Mouse (Mus musculus): ENCODE results near the gene Rbm39. TPM values are rescaled to one million over a fixed set of nuclear protein-coding genes. Genes with fewer than 3 reads are reported as not detected.

The Rbm39 gene
- polyA plus RNA-seq, 1 experiment from 2014 or later: 723 TPM

GRCm38 (mm10) chr2:156201486-156201885 is 21.4 kb upstream of the Rbm39 start:
- Histone ChIP-seq H3K27ac (replicated peaks; ENCODE audit: low read depth, low read length) (no peak overlapping the region), H3K4me2 (ENCODE audit: low read depth, severe bottlenecking) (no peak overlapping the region), H3K36me3 (ENCODE audit: control insufficient read depth, insufficient read depth, low read length) (peaks cover 8% of the 10 kb centered on the region), H3K4me3 (ENCODE audit: low read depth, low read length) (no peak overlapping the region), H3K27me3 (ENCODE audit: control insufficient read depth, insufficient read depth, low read length) (no peaks in the 10 kb centered on the region), H3K4me1 (ENCODE audit: control insufficient read depth, insufficient read depth, low read length) (peaks cover 15% of the 10 kb centered on the region), H3K9ac (ENCODE audit: low read length) (no peak overlapping the region), H3K9me3 (ENCODE audit: control insufficient read depth, low read length) (no peaks in the 10 kb centered on the region)
- DNase-seq (ENCODE audit: low spot score) (no peak), ATAC-seq (ENCODE audit: insufficient number of reproducible peaks, low FRiP score, low TSS enrichment, low read depth) (no peak)
- WGBS: 90% methylated on average over 4 of the region's 4 CpGs

GRCm38 (mm10) chr2:156199944-156200343 is 19.9 kb upstream of the Rbm39 start:
- Histone ChIP-seq H3K9me3 (ENCODE audit: control insufficient read depth, low read length) (no peaks in the 10 kb centered on the region), H3K4me2 (ENCODE audit: low read depth, severe bottlenecking) (no peak overlapping the region), H3K4me1 (ENCODE audit: control insufficient read depth, insufficient read depth, low read length) (peaks cover 15% of the 10 kb centered on the region), H3K4me3 (ENCODE audit: low read depth, low read length) (no peak overlapping the region), H3K9ac (ENCODE audit: low read length) (no peak overlapping the region), H3K27ac (replicated peaks; ENCODE audit: low read depth, low read length) (no peak overlapping the region), H3K36me3 (ENCODE audit: control insufficient read depth, insufficient read depth, low read length) (peaks cover 8% of the 10 kb centered on the region), H3K27me3 (ENCODE audit: control insufficient read depth, insufficient read depth, low read length) (no peaks in the 10 kb centered on the region)
- DNase-seq (ENCODE audit: low spot score): peak; percentile 33
- no peak for ATAC-seq (ENCODE audit: insufficient number of reproducible peaks, low FRiP score, low TSS enrichment, low read depth)
- 42% methylated on average over 3 of the region's 3 CpGs for WGBS

DNA sequence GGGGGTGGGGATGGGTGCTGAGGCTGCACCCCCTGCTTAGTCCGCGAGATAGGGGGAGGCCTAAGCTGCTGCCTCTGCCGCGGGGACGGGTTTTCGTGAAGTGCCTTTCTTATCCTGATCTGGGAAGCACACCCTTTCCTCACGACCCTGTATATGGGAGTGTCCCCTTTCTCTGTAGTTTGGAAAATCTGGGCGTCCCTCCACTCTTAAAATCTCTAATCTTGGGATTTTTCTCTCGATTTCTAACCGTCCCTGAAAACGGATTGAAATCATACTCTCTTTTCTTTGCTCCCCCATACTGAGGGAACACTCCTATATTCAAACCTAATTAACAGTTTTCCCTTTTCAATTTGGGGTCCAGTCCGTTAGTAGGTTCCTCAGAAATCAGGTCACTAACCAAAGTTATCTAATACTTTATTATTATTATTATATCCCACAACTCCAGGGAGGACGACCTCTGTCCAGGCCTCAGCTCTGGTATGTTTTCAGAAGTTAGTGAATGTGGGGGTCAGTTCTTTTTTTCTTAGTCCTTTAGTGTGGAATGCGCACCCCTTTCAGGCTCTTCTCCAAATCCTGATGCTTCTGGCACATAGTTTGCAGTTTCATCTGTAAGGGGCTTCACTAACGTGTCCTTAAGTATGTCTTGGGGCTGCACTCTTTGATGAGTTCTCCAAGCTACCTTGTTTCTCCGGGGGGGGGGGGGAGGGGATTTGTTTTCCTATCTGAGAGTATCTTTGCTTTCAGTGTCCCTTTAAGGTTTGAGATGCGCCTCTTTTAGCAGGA is 17.3 kb upstream of the Rbm39 start:
- 6% methylated on average over 17 of the region's 17 CpGs for WGBS

DNA sequence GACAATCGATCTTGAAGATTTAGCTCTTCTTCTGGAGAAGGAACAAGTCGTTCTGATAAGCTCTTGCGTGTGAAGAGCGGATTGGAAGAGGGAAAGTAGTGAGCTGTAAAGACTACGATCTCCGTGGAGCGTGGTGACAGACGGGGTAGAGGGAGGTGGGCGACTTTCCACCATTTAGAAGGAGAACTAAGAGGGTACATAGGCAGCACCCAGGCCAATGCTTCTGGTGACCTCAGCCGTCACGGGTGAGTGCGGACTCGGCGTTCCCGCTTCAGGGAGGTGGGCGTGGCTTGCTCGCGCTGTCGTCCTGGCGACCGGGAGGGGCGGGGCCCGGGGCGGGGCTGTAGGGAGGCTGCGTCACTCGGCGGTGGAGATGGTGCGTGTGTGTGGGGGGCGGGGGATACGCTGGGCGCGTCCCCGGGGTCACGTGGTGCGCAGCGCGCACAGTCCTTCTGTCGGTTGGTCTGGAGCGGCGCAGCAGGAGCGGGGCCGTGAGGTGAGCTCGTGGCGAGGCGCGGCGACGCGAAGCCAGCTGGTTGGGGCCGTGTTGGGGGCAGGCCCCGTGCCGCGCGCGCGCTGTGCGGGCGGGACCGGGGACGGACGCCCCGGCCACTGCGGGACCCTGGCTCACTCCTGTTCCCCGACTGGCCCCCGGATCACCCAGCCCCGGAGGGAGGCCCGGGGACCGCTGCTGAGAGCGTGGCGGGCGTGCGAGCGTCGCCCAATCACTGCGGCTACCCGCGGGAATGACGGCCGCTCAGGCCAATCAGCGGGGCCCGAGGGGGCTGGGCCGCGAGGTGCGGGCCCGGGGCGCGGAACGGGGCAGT is 16.5 kb upstream of the Rbm39 start, which contains the start of gene Phf20:
TSS of gene Phf20 (plus strand) at position 165 of the 827 bp plus-strand sequence.
- H3K4me2 ChIP-seq (ENCODE audit: low read depth, severe bottlenecking): peak within 1 kb of the TSS; percentile 75
- under 1% methylated on average over 78 of the region's 88 CpGs for WGBS
- H3K27ac ChIP-seq (replicated peaks; ENCODE audit: low read depth, low read length): peak within 1 kb of the TSS; percentile 83
- peaks cover 15% of the 10 kb centered on the region for H3K4me1 ChIP-seq (ENCODE audit: control insufficient read depth, insufficient read depth, low read length)
- ATAC-seq (ENCODE audit: insufficient number of reproducible peaks, low FRiP score, low TSS enrichment, low read depth) (peak; percentile 97), DNase-seq (ENCODE audit: low spot score) (peak; percentile 99)
- H3K4me3 ChIP-seq (ENCODE audit: low read depth, low read length): peak within 1 kb of the TSS; percentile 71
- H3K9ac ChIP-seq (ENCODE audit: low read length): peak within 1 kb of the TSS; percentile 88
- no peaks in the 10 kb centered on the region for H3K27me3 ChIP-seq (ENCODE audit: control insufficient read depth, insufficient read depth, low read length)
- peaks cover under 1% of the 10 kb centered on the region; the same call in 1 of the 2 replicates for H3K36me3 ChIP-seq (ENCODE audit: control insufficient read depth, insufficient read depth, low read length)
- H3K9me3 ChIP-seq (ENCODE audit: control insufficient read depth, low read length): no peaks in the 10 kb centered on the region

More for the DNA sequence above, 17.3 kb upstream of the Rbm39 start:
- H3K4me1 ChIP-seq (ENCODE audit: control insufficient read depth, insufficient read depth, low read length): peaks cover 15% of the 10 kb centered on the region
- H3K9ac ChIP-seq (ENCODE audit: low read length): peak overlapping the region; percentile 88
- H3K27me3 ChIP-seq (ENCODE audit: control insufficient read depth, insufficient read depth, low read length): no peaks in the 10 kb centered on the region
- peak overlapping the region; percentile 71 for H3K4me3 ChIP-seq (ENCODE audit: low read depth, low read length)
- H3K27ac ChIP-seq (replicated peaks; ENCODE audit: low read depth, low read length): peak overlapping the region; percentile 83
- H3K36me3 ChIP-seq (ENCODE audit: control insufficient read depth, insufficient read depth, low read length): peaks cover 2% of the 10 kb centered on the region; the same call in 1 of the 2 replicates
- DNase-seq (ENCODE audit: low spot score) (no peak), ATAC-seq (ENCODE audit: insufficient number of reproducible peaks, low FRiP score, low TSS enrichment, low read depth) (no peak; the same call in 1 of the 2 replicates)
- H3K9me3 ChIP-seq (ENCODE audit: control insufficient read depth, low read length): no peaks in the 10 kb centered on the region
- H3K4me2 ChIP-seq (ENCODE audit: low read depth, severe bottlenecking): peak overlapping the region; percentile 75

DNA sequence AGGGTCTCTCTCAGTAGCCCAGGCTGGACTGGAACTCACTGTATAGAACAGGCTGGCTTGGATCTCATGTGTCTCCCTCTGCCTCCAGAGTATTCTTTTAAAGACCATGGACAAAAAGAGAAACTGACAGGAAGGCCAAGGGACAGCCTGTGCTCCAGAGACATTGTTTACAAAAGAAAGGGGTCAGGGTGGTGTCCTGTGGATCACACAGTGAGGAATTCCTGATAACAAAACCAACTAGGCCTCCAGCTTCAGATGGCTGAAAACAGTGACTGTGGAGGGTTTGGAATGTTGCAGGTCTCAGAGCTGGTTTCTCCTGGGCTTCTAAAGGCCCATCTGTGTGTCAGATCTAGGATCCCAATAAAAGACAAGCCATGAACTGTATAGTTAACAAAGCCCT is 14.5 kb upstream of the Rbm39 start:
- H3K9me3 ChIP-seq (ENCODE audit: control insufficient read depth, low read length): no peaks in the 10 kb centered on the region
- no peak for DNase-seq (ENCODE audit: low spot score)
- no peak overlapping the region for H3K4me2 ChIP-seq (ENCODE audit: low read depth, severe bottlenecking)
- H3K4me1 ChIP-seq (ENCODE audit: control insufficient read depth, insufficient read depth, low read length): peaks cover 12% of the 10 kb centered on the region
- no peak for ATAC-seq (ENCODE audit: insufficient number of reproducible peaks, low FRiP score, low TSS enrichment, low read depth)
- no peak overlapping the region for H3K9ac ChIP-seq (ENCODE audit: low read length)
- H3K27ac ChIP-seq (replicated peaks; ENCODE audit: low read depth, low read length): no peak overlapping the region
- no peaks in the 10 kb centered on the region for H3K36me3 ChIP-seq (ENCODE audit: control insufficient read depth, insufficient read depth, low read length)
- no peaks in the 10 kb centered on the region for H3K27me3 ChIP-seq (ENCODE audit: control insufficient read depth, insufficient read depth, low read length)
- no peak overlapping the region for H3K4me3 ChIP-seq (ENCODE audit: low read depth, low read length)

DNA sequence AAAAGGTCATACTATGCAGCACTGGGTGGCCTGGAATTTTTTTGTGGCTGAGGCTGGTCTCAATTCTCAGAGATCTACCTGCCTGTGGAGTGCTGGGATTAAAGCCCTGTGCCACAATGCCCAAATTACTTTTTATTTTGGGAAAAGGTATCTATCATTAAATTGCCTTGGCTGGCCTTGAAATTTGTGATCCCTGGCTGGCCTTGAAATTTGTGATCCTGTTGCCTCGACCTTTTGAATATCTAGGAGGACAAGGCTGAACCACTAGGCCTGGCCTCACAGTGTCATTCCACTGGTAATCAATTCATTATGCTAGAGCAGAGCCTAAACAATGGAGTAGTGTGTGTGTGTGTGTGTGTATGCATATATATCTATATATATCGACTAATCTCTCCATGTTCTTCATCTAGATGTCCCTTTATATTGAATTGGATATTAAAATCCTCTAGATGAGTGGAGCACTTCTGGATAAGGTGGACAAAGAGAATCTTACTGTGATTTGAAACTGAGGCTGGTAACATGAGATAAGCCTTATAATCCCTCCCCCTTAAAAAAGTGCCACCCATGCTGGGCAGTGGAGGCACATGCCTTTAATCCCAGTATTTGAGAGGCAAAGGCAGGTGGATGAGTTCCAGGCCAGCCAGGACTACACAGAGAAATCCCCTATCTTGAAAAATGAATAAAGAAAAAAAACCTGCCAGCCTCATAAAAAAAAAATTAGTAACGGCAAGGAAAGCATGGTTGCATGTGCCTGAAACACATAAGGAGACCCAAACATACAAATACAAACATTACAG is 13.2 kb upstream of the Rbm39 start:
- H3K9me3 ChIP-seq (ENCODE audit: control insufficient read depth, low read length): no peaks in the 10 kb centered on the region
- no peaks in the 10 kb centered on the region for H3K27me3 ChIP-seq (ENCODE audit: control insufficient read depth, insufficient read depth, low read length)
- no peak overlapping the region for H3K4me3 ChIP-seq (ENCODE audit: low read depth, low read length)
- ATAC-seq (ENCODE audit: insufficient number of reproducible peaks, low FRiP score, low TSS enrichment, low read depth) (no peak), DNase-seq (ENCODE audit: low spot score) (no peak)
- WGBS: 85% methylated on average over 3 of the region's 3 CpGs
- H3K9ac ChIP-seq (ENCODE audit: low read length): no peak overlapping the region
- H3K4me1 ChIP-seq (ENCODE audit: control insufficient read depth, insufficient read depth, low read length): peaks cover 4% of the 10 kb centered on the region
- no peak overlapping the region for H3K4me2 ChIP-seq (ENCODE audit: low read depth, severe bottlenecking)
- no peaks in the 10 kb centered on the region for H3K36me3 ChIP-seq (ENCODE audit: control insufficient read depth, insufficient read depth, low read length)
- no peak overlapping the region for H3K27ac ChIP-seq (replicated peaks; ENCODE audit: low read depth, low read length)

DNA sequence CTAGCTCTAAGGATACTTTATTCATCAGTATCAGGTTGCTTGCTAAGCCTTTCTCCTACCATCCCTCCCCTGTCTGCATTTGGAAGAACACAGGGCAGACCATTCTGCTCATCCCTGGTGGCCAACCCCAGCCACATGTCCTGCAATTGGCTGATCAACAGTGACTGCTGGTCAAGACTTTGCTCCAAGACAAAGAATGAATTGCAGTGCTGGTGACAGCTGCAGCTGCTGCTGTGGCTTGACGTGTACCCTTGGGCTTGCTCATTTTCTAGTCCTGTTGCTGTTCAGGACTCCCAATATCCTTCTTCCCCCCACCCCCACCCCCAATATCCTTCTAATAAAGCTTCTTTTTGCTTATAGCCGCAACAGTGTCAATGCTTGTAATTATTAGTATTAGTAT is 12.0 kb upstream of the Rbm39 start:
- H3K4me1 ChIP-seq (ENCODE audit: control insufficient read depth, insufficient read depth, low read length): no peaks in the 10 kb centered on the region
- no peak for DNase-seq (ENCODE audit: low spot score)
- 80% methylated on average over 2 of the region's 2 CpGs for WGBS
- no peaks in the 10 kb centered on the region for H3K27me3 ChIP-seq (ENCODE audit: control insufficient read depth, insufficient read depth, low read length)
- ATAC-seq (ENCODE audit: insufficient number of reproducible peaks, low FRiP score, low TSS enrichment, low read depth): no peak
- H3K4me3 ChIP-seq (ENCODE audit: low read depth, low read length): no peak overlapping the region
- no peaks in the 10 kb centered on the region for H3K36me3 ChIP-seq (ENCODE audit: control insufficient read depth, insufficient read depth, low read length)
- H3K9ac ChIP-seq (ENCODE audit: low read length): no peak overlapping the region
- no peak overlapping the region for H3K27ac ChIP-seq (replicated peaks; ENCODE audit: low read depth, low read length)
- no peaks in the 10 kb centered on the region for H3K9me3 ChIP-seq (ENCODE audit: control insufficient read depth, low read length)
- H3K4me2 ChIP-seq (ENCODE audit: low read depth, severe bottlenecking): no peak overlapping the region

- Histone ChIP-seq H3K27ac (replicated peaks; ENCODE audit: low read depth, low read length) (no peak overlapping the region), H3K4me3 (ENCODE audit: low read depth, low read length) (no peak overlapping the region), H3K9me3 (ENCODE audit: control insufficient read depth, low read length) (no peaks in the 10 kb centered on the region), H3K36me3 (ENCODE audit: control insufficient read depth, insufficient read depth, low read length) (no peaks in the 10 kb centered on the region), H3K27me3 (ENCODE audit: control insufficient read depth, insufficient read depth, low read length) (no peaks in the 10 kb centered on the region), H3K4me2 (ENCODE audit: low read depth, severe bottlenecking) (no peak overlapping the region), H3K9ac (ENCODE audit: low read length) (no peak overlapping the region), H3K4me1 (ENCODE audit: control insufficient read depth, insufficient read depth, low read length) (no peaks in the 10 kb centered on the region)
- WGBS: 88% methylated on average over 2 of the region's 2 CpGs
- ATAC-seq (ENCODE audit: insufficient number of reproducible peaks, low FRiP score, low TSS enrichment, low read depth) (no peak), DNase-seq (ENCODE audit: low spot score) (no peak)
Measured at GRCm38 (mm10) chr2:156191540-156191939, 11.5 kb upstream of the Rbm39 start.

All from limb, embryonic 11.5 days (tissue).